Mouse (Mus musculus) megakaryocyte, embryonic 14.5 days (primary cell): ENCODE data around the gene Rras. TPM values are rescaled to one million over a fixed set of nuclear protein-coding genes. Genes with fewer than 3 reads are reported as not detected.

Experiments
- H3K27me3 ChIP-seq: replicated peaks from 2 replicates; pipeline ENCODE3; 2012; ENCODE audit warnings: inconsistent platforms
- H3K36me3 ChIP-seq: replicated peaks from 2 replicates; pipeline ENCODE3; 2012; ENCODE audit warnings: low read length, inconsistent platforms, mixed read lengths
- H3K4me1 ChIP-seq: 2 replicates; pipeline ENCODE4 v1.6.1; 2012; ENCODE audit warnings: inconsistent platforms
- H3K4me3 ChIP-seq: replicated peaks from 2 replicates; pipeline ENCODE3; 2012; ENCODE audit warnings: moderate library complexity, mild to moderate bottlenecking, inconsistent platforms
- H3K9me3 ChIP-seq: 2 replicates; pipeline ENCODE4 v1.6.1; 2012; ENCODE audit warnings: inconsistent platforms
- FLI1 ChIP-seq: IDR thresholded peaks from 2 replicates; pipeline ENCODE4 v1.6.1; 2012; ENCODE audit warnings: low read length, inconsistent platforms, mixed read lengths
- GATA1 ChIP-seq: IDR thresholded peaks from 3 replicates; pipeline ENCODE4 v1.6.1; 2012; ENCODE audit warnings: mixed read lengths, low read length, inconsistent platforms, borderline replicate concordance
- polyA plus RNA-seq: library from polyadenylated mRNA; stranded (reverse); fragments of >175 nt; gene quantifications from 2 replicates; pipeline ENCODE4 v1.2.3, GENCODE M21; 2012; ENCODE audit warnings: low replicate concordance; ENCODE audit not compliant: insufficient read depth

Gene Rras
- polyA plus RNA-seq, 1 experiment, result 83.1 TPM

DNA sequence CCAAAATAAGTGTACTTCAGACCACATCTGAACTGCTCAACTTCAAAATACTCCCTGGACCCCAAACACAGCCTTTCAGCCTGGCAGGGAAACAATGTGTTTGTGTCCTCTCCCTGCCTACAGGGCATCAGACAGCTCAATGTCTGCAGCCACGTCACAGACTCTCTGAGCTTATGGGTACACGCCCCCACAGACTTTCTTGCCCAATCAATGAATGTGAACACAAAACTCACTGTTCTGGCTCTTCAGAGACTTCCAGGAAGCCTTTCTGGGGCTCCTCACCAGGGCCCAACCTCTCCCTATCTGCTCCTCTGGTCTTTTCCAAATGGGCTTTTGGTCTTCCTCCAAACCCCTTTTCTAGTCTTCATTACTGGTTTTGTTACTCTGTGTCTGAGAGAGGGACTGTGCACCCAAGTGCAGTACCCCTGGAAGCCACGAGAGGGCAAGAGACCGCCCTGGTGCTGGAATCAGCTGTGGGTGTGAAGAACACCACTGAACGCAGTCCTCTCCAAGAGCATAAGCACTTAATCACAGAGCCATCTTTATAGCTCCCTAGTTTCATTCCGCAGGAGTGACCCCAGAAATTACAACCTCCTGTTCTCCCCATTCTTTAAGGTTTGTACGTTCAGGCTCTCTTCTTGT, 20.1 kb downstream of the Rras start:
- peaks cover 98% of the 10 kb centered on the region for H3K36me3 ChIP-seq
- H3K9me3 ChIP-seq, result no peaks in the 10 kb centered on the region
- no peak for TF ChIP-seq GATA1
- TF ChIP-seq FLI1, result no peak
- H3K27me3 ChIP-seq, result no peaks in the 10 kb centered on the region
- peaks cover 15% of the 10 kb centered on the region; the same call in 1 of the 2 replicates for H3K4me1 ChIP-seq
- no peak overlapping the region for H3K4me3 ChIP-seq

DNA sequence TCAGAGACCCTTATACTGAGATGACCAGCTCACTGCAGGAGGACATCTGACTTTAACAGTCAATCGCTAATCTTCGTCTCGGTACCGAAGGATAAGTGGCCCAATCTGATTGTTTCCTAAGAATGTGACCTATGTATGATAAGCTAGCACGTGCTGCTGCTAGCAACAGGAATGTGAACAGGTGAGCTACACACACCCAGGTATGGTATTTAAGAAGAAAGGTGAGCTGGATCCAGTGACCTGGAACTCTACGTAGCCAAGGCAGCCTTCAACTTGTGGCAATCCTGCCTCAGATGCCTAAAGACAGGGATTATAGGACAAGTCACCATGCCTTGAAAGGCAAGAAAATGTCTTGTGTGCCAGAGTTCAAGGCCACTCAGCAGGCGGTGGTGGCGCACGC, 20.6 kb downstream of the Rras start:
- H3K9me3 ChIP-seq, result no peaks in the 10 kb centered on the region
- no peaks in the 10 kb centered on the region for H3K27me3 ChIP-seq
- H3K4me3 ChIP-seq, result no peak overlapping the region
- no peak for TF ChIP-seq GATA1
- TF ChIP-seq FLI1, result no peak
- peaks cover 98% of the 10 kb centered on the region for H3K36me3 ChIP-seq
- H3K4me1 ChIP-seq, result peaks cover 18% of the 10 kb centered on the region; the same call in 1 of the 2 replicates

DNA sequence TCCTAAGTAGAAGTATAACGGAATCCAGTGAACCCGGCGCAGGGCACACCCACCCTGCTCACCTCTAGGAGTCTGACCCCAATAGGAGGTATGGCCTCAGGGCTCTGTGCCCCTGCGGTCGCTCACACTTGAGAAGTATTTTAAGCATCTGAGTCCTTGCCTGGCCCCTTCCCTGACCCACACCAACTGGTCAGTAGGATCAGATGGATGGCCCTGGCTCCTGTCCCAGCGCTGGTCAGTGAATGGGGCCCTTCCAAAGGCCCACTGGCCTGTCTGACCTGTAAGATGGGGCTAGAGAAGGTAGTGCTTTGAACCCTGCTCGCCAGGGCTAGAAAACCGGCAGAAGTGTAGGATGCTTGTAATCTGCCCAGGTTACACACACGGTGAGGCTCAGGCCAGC, 23.1 kb downstream of the Rras start:
- peaks cover 96% of the 10 kb centered on the region for H3K36me3 ChIP-seq
- peaks cover 23% of the 10 kb centered on the region for H3K4me1 ChIP-seq
- no peak overlapping the region for H3K4me3 ChIP-seq
- H3K9me3 ChIP-seq, result no peaks in the 10 kb centered on the region
- H3K27me3 ChIP-seq, result no peaks in the 10 kb centered on the region
- TF ChIP-seq GATA1 (no peak), FLI1 (no peak)

DNA sequence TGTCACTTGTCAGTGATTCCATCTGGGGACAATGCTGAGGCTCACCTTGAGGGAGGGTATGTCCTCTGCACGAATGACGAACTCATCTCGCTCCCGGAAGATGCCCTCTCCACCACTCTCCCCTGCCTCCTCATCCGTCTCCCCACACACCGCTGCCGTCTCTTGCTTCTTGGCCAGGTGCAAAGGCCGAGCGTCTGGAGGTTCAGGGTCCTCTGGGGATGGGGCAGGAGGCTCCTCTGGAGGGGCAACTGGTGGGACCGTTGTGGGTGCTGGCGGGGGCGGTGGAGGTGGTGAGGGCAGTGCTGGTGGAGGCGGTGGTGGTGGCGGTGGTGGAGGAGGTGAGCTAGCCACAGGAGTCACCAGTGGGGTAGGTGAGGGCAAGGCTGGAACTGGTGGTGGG, 25.5 kb downstream of the Rras start:
- H3K36me3 ChIP-seq, result peaks cover 96% of the 10 kb centered on the region
- TF ChIP-seq GATA1, result no peak
- TF ChIP-seq FLI1, result no peak
- no peaks in the 10 kb centered on the region for H3K9me3 ChIP-seq

DNA sequence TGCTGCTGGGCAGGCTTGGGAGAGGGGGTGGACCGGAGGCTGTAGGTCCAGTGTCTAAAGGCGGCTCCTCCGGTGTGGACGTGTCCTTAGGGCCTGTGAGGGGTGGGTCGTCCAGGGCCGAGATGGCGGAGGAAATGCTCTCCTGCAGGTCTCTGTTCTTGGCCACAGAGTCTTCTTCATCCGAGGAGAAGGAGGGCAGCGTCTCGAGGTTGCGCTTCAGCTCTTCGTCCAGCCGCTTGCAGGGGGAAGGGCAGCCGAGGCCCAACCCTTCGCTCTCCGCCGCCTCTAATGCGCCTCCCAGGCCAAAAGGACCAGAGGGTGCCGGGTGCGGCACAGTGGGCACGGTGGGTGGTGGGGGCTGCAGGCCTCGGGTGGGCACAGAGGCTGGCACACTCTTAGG, 28.0 kb downstream of the Rras start:
- TF ChIP-seq FLI1 (no peak), GATA1 (no peak)
- no peaks in the 10 kb centered on the region for H3K9me3 ChIP-seq
- H3K4me1 ChIP-seq, result peaks cover 24% of the 10 kb centered on the region
- H3K27me3 ChIP-seq, result no peaks in the 10 kb centered on the region
- no peak overlapping the region for H3K4me3 ChIP-seq
- peaks cover 98% of the 10 kb centered on the region for H3K36me3 ChIP-seq

More for the DNA sequence above, 25.5 kb downstream of the Rras start:
- H3K4me1 ChIP-seq, result peaks cover 10% of the 10 kb centered on the region
- H3K4me3 ChIP-seq, result no peak overlapping the region
- H3K27me3 ChIP-seq, result no peaks in the 10 kb centered on the region

DNA sequence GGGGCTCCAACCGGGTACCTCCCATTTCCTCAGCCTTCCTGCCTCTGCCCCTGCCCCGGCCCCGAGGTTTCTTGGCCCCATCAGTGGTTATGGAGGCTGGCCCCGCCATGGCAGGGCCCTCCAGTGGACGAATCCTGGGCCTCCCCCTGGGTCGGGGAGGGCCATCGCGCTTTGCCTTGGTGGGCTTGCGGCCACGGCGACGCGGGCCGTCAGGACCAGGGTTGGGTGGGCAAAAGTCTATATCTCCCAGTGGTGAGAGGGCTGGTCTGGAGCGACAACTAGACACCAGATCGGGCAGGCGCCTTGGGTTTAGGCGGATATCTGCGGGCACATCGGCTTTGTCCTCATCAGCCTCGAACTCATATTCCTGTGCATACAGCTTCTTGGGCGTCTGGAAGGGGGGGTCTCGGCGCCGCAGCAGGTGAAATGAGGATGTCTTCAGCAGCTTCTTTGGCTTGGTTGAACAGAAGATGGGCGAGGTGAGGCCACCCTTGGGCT, 29.1 kb downstream of the Rras start:
- H3K9me3 ChIP-seq, result no peaks in the 10 kb centered on the region
- no peaks in the 10 kb centered on the region for H3K27me3 ChIP-seq
- no peak overlapping the region for H3K4me3 ChIP-seq
- TF ChIP-seq FLI1 (no peak), GATA1 (no peak)
- H3K36me3 ChIP-seq, result peaks cover 94% of the 10 kb centered on the region
- peaks cover 36% of the 10 kb centered on the region for H3K4me1 ChIP-seq

DNA sequence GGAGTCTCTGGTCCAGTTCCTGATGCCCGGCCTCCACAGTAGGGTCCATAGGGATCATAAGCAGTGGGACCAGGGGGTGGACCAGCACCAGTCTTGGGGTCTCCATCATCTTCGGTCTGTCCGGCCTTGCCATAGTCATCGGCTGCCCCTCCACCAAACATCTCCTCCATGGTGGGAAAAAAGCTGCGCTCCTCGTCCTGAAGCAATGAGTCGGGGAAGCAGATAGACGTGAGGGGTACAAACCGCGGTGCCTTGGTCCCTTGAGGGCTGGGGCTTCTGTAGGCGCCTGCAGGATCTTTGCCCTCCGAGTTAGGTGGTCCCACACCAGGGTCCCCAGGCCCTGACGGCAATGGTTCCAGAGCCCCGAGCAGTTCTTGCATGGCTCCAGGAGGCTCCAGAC, 29.7 kb downstream of the Rras start:
- Histone ChIP-seq H3K36me3 (peaks cover 88% of the 10 kb centered on the region), H3K9me3 (no peaks in the 10 kb centered on the region), H3K4me3 (no peak overlapping the region), H3K27me3 (no peaks in the 10 kb centered on the region), H3K4me1 (peaks cover 40% of the 10 kb centered on the region)
- TF ChIP-seq GATA1 (no peak), FLI1 (no peak)

DNA sequence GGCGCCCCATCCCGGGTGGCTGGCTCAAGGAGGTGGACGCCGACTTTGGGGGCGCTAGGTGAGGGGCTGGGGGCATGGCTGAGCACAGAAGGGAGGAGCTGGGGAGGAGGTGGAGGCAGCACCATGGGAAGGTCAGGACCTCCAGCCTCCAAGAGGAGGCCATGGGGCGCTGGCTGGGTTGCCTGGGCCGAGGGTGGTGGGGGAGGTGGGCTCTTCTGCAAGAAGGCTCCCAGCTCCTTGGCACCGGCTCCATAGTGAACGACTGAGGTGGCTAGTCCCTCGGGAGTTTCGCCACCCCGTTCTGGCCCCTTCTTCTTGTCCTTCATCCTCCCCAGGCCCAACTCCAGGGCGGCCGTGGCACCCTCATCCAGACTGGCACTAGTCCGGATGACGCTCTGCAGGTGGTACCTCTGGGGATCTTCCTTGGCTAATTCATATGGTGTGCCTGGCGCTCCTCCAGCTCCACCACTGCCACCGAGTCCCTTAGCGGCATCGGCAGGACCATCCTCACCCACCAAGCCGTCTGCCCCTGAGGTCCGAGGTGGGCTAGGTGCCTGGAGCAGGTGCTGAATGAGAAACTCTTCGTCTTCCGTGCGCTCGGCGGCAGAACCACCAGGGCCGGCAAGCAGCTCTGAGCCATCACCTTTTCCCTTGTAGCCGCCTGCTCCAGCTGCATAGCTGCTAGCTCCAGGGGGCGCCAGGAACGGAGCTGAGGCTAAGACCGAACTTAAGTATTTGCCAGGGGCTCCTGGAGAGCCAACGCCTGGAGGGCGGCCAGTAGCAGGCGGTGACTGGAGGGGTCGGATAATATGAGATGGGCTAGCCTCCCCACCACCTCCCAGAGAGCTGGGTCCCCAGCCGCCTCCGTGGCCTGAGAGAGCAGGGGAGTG, 30.5 kb downstream of the Rras start:
- no peak overlapping the region for H3K4me3 ChIP-seq
- H3K36me3 ChIP-seq, result peaks cover 80% of the 10 kb centered on the region
- H3K9me3 ChIP-seq, result no peaks in the 10 kb centered on the region
- H3K27me3 ChIP-seq, result no peaks in the 10 kb centered on the region
- TF ChIP-seq FLI1, result no peak
- no peak for TF ChIP-seq GATA1
- H3K4me1 ChIP-seq, result peaks cover 36% of the 10 kb centered on the region

DNA sequence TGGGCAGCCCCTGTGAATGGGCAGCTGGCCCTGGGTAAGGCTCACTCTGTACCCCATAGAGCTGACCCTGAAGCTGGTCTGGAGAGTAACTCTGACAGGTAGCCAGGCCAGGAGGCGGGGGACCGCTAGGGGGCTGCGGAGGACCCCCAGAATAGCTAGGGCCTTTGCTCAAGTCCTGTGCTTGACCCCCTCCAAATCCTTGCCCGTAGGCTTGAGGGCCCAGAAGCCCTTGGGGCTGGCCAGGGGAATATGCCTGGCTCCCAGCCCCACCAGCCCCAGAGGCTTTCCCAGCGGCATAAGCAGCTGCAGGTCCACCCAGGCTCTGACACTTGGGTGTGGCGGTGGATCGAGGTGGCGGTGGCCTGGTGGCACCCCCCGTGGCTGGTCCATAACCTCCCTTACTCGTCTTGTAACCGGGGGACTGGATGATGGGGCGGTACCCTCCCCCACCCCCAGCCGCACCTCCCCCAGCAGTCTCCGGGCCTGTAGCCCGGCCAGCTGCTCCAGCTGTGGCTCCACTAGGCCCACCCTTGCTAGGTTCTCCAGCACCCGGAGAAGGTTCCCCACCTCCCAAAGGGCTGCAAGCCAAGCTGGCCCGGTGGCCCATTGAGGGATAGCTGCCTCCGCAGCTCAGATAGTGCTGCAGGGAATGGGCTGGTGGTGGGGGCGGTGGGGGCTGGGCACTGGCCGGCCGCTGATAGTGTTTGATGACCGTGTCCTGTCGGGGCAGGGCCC, 31.3 kb downstream of the Rras start:
- no peak overlapping the region for H3K4me3 ChIP-seq
- peaks cover 42% of the 10 kb centered on the region for H3K4me1 ChIP-seq
- H3K36me3 ChIP-seq, result peaks cover 72% of the 10 kb centered on the region
- no peaks in the 10 kb centered on the region for H3K27me3 ChIP-seq
- no peaks in the 10 kb centered on the region for H3K9me3 ChIP-seq
- TF ChIP-seq GATA1 (no peak), FLI1 (no peak)

DNA sequence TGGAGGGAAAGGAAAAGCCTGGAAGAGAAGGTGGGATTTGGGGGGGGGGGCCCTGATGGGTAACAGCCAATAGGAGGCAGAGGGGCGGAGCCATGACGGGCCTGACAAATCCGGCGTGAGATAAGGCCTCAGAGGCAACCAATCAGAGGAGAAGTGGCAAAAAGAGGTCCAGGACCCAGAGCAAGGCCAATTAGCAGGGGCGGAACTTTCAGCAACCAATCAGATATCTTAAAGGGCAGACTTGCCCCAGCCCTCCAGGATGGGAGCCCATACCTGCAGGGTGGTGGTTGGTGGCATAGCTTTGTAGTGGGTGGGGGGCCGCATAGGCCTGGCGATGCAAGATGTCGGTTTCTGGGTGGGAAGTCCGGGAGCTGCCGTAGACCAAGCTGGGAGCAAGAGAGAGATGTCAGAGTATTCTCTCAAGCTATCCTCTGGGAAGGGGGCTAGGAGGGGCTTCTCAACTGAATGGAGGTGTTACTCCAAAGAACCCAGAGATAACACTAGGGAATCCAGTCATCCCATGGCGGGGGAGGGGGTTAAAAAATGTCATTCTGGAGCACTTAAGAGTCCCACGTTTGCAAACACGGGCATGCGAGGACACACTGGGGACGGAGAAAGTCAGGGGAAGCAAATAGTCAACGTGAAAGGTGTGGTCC, 33.3 kb downstream of the Rras start:
- Histone ChIP-seq H3K4me3 (peak overlapping the region; percentile 91), H3K4me1 (peaks cover 47% of the 10 kb centered on the region), H3K27me3 (no peaks in the 10 kb centered on the region), H3K9me3 (no peaks in the 10 kb centered on the region), H3K36me3 (peaks cover 54% of the 10 kb centered on the region)
- TF ChIP-seq FLI1, result no peak
- TF ChIP-seq GATA1, result no peak
